Mouse (Mus musculus): ENCODE data around the gene 1700016C15Rik. TPM values are rescaled to one million over a fixed set of nuclear protein-coding genes. Genes with fewer than 3 reads are reported as not detected.

1700016C15Rik gene
- polyA plus RNA-seq, 1 experiment: not detected

DNA sequence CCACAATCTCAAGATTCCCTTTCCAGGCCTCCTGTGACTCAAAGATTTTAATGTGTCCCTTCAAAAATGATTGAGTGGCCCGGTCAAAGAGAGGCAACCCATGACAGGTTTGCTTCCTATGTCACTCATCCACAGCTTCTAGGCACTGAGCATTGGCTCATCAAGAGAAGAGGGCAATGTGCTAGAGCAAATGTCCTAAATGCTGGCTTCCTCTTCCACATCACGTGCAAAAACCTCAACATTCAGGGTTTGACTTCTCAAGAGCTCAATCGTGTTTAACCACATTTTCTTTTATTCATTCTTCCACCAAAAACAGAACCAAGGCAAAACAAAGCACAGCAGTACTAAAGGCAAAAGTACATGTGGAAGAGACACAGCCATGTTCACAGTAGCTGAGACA, 2.4 kb downstream of the 1700016C15Rik start:
- WGBS: 93% methylated on average over 3 of the region's 3 CpGs
- Histone ChIP-seq H3K27ac (ENCODE audit: insufficient read depth, low read depth, low read length) (no peak overlapping the region), H3K4me1 (ENCODE audit: control insufficient read depth, insufficient read depth, low read length) (no peaks in the 10 kb centered on the region), H3K4me3 (ENCODE audit: insufficient read depth, low read depth, low read length) (no peak overlapping the region)
- TF ChIP-seq POLR2A (IDR thresholded peaks at IDR 0.05; ENCODE audit: insufficient read depth, low read depth, low read length) (no peak), CTCF (IDR thresholded peaks at IDR 0.05; ENCODE audit: insufficient read depth, low read depth, low read length) (no peak)

DNA sequence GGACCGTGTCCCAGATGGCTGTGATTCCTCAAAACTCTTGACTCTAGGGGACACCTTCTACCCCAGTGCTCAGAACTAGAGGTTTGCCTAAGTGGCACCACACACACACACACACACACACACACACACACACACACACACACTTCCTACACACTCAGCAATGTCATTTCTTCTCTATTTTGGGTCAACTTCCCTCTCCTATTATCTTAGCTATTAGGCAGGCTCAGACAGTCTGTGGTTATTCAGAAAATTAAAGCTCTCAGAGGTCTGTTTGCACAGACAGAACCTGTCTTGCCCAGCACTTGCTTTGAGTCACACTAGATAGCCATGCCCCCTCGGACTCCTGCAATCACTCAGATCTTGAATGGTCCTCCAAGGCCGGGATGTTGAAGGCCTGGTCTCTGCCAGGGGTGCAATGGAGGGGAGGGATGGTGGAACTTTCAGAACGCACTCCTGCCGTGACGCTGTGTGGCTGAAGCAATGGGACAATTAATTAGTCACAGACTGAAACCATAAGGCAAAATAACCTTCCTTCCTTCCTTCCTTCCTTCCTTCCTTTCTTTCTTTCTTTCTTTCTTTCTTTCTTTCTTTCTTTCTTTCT, 8.0 kb downstream of the 1700016C15Rik start:
- WGBS: 79% methylated on average over 6 of the region's 6 CpGs
- no peak overlapping the region for H3K4me3 ChIP-seq (ENCODE audit: insufficient read depth, low read depth, low read length)
- no peaks in the 10 kb centered on the region for H3K4me1 ChIP-seq (ENCODE audit: control insufficient read depth, insufficient read depth, low read length)
- no peak overlapping the region for H3K27ac ChIP-seq (ENCODE audit: insufficient read depth, low read depth, low read length)
- TF ChIP-seq POLR2A (IDR thresholded peaks at IDR 0.05; ENCODE audit: insufficient read depth, low read depth, low read length): no peak

DNA sequence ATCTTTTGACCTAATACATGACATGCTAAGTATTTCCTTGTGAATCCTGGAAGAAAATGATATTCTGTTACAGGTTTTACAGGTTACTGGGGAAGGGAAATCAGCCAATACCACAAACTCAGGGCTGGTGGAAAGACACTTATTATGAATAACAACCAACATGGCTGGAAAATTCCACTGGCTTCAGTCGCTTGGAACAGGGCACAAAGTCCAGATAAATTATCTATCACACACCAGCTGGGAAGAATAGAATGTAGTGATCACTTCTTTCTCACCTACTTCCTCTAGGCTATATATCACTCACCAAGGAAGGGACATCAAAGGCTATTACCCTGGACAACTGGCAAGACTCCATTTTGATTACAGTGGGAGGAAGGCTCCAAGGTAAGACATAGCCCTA, 11.1 kb downstream of the 1700016C15Rik start:
- 88% methylated on average over 1 of the region's 1 CpGs for WGBS

DNA sequence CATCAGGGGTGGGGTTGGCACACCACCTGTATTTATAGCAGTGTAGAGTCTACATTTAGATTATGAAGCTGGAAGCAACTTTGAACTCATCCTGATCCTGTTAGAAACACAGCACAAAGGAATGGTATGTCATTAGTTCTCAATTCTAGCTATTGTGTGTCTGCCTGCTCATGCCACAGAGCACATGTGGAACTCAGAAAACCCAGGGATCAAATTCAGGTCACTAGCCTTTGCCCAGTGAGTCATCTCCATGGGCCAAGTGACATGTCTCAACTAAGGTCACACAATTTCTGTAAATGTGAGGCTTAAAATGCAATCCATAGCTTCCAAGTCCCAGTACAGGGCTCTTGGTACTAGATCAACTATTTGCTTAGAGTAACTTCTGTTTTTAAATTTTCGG, 12.5 kb downstream of the 1700016C15Rik start:
- TF ChIP-seq CTCF (IDR thresholded peaks at IDR 0.05; ENCODE audit: insufficient read depth, low read depth, low read length): no peak
- TF ChIP-seq POLR2A (IDR thresholded peaks at IDR 0.05; ENCODE audit: insufficient read depth, low read depth, low read length): no peak
- Histone ChIP-seq H3K27ac (ENCODE audit: insufficient read depth, low read depth, low read length) (no peak overlapping the region), H3K4me3 (ENCODE audit: insufficient read depth, low read depth, low read length) (no peak overlapping the region), H3K4me1 (ENCODE audit: control insufficient read depth, insufficient read depth, low read length) (no peaks in the 10 kb centered on the region)
- WGBS: 76% methylated on average over 1 of the region's 1 CpGs

More for the DNA sequence above, 11.1 kb downstream of the 1700016C15Rik start:
- Histone ChIP-seq H3K4me1 (ENCODE audit: control insufficient read depth, insufficient read depth, low read length) (no peaks in the 10 kb centered on the region), H3K27ac (ENCODE audit: insufficient read depth, low read depth, low read length) (no peak overlapping the region), H3K4me3 (ENCODE audit: insufficient read depth, low read depth, low read length) (no peak overlapping the region)
- TF ChIP-seq CTCF (IDR thresholded peaks at IDR 0.05; ENCODE audit: insufficient read depth, low read depth, low read length) (no peak), POLR2A (IDR thresholded peaks at IDR 0.05; ENCODE audit: insufficient read depth, low read depth, low read length) (no peak)

DNA sequence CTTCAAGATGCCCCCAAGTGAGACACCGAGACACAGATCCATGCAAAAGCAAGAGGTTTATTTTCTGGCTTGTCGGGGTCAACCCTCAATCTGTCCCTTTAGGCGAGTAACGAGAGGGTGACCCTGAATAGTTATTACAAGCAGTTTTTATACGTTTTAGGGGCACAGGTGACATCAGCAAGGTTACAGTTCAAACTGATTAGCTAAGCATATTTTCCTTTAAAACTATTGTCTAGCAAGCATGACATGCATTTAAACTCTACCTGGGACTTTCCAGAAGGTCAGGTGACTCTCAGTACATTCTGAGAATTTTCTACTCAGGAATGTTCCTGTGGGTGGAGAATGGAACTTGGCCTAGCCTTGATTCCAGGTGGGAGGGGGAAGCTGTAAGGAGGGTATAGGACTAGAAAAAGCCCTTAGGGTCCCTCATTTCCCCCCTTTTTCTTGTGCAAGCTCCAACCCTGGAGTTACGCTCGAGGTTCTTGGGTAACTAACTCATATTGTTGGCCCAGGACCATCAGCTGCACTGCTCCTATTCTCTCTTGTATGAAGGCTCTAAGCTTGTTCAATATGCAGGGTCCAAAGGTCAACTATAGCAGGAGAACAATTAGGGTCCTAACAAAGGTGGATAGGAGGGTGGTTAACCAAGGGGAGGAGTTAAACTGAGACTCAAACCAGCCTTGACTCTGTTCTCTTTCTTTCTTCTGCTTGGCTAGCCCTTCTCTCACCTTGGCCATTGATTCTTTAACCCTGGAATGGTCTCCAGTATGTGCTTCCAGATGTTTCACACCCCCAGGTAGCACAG, 15.1 kb downstream of the 1700016C15Rik start:
- WGBS: 86% methylated on average over 7 of the region's 7 CpGs
- Histone ChIP-seq H3K4me1 (ENCODE audit: control insufficient read depth, insufficient read depth, low read length) (no peaks in the 10 kb centered on the region), H3K4me3 (ENCODE audit: insufficient read depth, low read depth, low read length) (no peak overlapping the region), H3K27ac (ENCODE audit: insufficient read depth, low read depth, low read length) (no peak overlapping the region)
- no peak for TF ChIP-seq POLR2A (IDR thresholded peaks at IDR 0.05; ENCODE audit: insufficient read depth, low read depth, low read length)
- TF ChIP-seq CTCF (IDR thresholded peaks at IDR 0.05; ENCODE audit: insufficient read depth, low read depth, low read length): no peak

DNA sequence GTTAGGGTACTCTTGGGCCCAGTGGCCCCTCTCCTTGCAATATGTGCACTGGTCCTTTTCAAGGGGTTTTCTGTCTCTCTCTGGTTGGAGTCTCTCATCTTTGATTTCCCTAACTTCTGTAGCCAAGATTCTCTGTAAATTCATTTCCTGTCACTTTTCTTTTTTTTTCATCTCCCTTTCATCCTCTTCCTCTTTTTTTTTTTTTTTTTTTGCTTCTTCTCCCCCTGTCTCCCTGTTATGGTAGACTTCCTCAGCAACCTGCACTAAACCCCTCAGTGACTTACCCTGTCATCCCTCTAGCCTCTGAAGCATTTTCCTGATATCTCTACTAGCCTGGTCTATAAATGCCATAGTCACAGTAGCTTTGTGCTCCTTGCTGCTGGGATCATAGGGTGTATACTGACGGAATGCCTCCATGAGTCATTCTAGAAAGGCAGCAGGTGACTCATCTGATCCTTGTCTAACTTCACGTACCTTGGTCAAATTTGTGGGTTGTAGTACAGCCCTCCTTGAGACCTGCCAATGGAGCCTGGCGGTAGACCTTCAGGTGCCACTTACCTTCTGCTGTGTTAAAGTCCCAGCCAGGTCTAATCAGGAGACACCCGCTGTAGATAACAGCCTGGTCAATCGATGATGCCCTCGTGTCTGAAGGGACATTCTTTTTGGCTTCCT, 18.4 kb downstream of the 1700016C15Rik start:
- Histone ChIP-seq H3K4me3 (ENCODE audit: insufficient read depth, low read depth, low read length) (no peak overlapping the region), H3K4me1 (ENCODE audit: control insufficient read depth, insufficient read depth, low read length) (no peaks in the 10 kb centered on the region), H3K27ac (ENCODE audit: insufficient read depth, low read depth, low read length) (no peak overlapping the region)
- 94% methylated on average over 6 of the region's 6 CpGs for WGBS
- TF ChIP-seq CTCF (IDR thresholded peaks at IDR 0.05; ENCODE audit: insufficient read depth, low read depth, low read length): no peak

DNA sequence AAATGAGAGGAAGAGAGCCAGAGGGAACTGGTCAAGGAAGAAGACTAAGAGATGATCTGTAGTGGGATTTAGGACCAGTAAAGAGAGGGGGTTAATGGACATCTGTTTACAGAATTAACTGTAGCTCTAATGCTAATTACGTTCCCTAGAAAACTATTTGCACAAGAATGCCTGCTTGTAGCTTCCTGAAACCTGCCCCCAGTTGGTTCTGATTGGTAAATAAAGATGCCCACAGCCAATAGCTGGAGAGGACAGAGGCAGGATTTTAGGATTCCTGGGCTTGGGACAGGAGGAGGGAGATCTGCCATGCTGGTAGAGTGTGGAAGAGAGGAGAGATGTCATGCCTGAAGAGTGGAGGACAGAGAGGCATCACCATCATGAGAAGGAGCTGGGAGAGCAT, 23.9 kb downstream of the 1700016C15Rik start:
- no peaks in the 10 kb centered on the region for H3K4me1 ChIP-seq (ENCODE audit: control insufficient read depth, insufficient read depth, low read length)
- TF ChIP-seq CTCF (IDR thresholded peaks at IDR 0.05; ENCODE audit: insufficient read depth, low read depth, low read length) (no peak), POLR2A (IDR thresholded peaks at IDR 0.05; ENCODE audit: insufficient read depth, low read depth, low read length) (no peak)
- WGBS: 69% methylated on average over 1 of the region's 1 CpGs
- no peak overlapping the region for H3K27ac ChIP-seq (ENCODE audit: insufficient read depth, low read depth, low read length)
- H3K4me3 ChIP-seq (ENCODE audit: insufficient read depth, low read depth, low read length): no peak overlapping the region

DNA sequence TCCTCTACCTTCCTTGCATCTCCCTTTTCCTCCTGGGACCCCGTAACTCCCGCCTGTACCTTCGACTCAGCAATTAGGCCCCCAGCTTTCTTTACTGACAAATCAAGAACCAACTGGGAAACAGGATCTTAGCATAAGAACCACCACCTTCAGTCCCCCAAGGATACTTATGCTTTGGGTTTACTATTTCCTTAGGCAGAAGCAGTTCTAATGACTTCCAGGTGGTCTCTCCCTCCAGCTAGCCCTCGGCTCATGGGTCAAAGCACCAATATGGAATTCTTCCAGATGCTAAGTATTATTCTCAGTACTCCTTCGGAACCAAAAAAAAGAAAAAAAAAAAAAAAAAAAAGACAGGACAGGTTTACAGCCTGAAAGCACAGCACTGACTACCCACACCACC, 27.6 kb downstream of the 1700016C15Rik start:
- TF ChIP-seq CTCF (IDR thresholded peaks at IDR 0.05; ENCODE audit: insufficient read depth, low read depth, low read length) (no peak), POLR2A (IDR thresholded peaks at IDR 0.05; ENCODE audit: insufficient read depth, low read depth, low read length) (no peak)
- Histone ChIP-seq H3K27ac (ENCODE audit: insufficient read depth, low read depth, low read length) (no peak overlapping the region), H3K4me1 (ENCODE audit: control insufficient read depth, insufficient read depth, low read length) (no peaks in the 10 kb centered on the region), H3K4me3 (ENCODE audit: insufficient read depth, low read depth, low read length) (no peak overlapping the region)
- WGBS: 83% methylated on average over 5 of the region's 5 CpGs

DNA sequence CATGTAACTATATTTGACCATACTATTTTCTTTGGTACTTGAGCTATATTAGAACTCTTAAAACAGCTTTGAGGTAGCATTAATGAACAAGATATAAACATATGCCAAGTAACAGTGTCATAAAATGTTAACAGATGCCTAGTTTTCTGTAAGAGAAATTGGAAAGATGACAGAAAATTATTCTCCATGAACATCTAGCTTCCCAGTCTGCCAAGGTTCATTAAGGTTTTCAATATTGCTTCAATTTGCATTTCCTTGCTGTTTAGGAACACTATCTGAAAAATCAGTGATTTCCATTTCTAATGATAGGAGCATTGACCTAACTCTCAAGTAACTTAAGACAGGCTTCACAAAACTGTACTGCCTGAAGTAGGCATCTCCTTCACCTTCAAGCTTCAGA, 39.3 kb downstream of the 1700016C15Rik start:
- Histone ChIP-seq H3K27ac (ENCODE audit: insufficient read depth, low read depth, low read length) (no peak overlapping the region), H3K4me1 (ENCODE audit: control insufficient read depth, insufficient read depth, low read length) (no peaks in the 10 kb centered on the region), H3K4me3 (ENCODE audit: insufficient read depth, low read depth, low read length) (no peak overlapping the region)
- no peak for TF ChIP-seq CTCF (IDR thresholded peaks at IDR 0.05; ENCODE audit: insufficient read depth, low read depth, low read length)
- TF ChIP-seq POLR2A (IDR thresholded peaks at IDR 0.05; ENCODE audit: insufficient read depth, low read depth, low read length): no peak
